Mouse (Mus musculus): ENCODE results near the gene Rsl24d1. TPM values are rescaled to one million over a fixed set of nuclear protein-coding genes. Genes with fewer than 3 reads are reported as not detected.

Rsl24d1 gene
- total RNA-seq, 2 experiments from 2014 or later: 61.8 to 63.9 TPM

Other genes starting within 250 kb of the Rsl24d1 start
- 10 to 100 TPM; 31.6 to 32.5 TPM for gene Pygo1, start 187.8 kb upstream of the Rsl24d1 start, total RNA-seq (2021)
- 1 to 10 TPM; 3.2 to 3.7 TPM for gene Dyx1c1, start 154.6 kb upstream of the Rsl24d1 start, total RNA-seq (2021)
- under 1 TPM in 1 of 2 experiments, not detected in 1; 0.52 TPM for gene Gm44503, start 154.6 kb upstream of the Rsl24d1 start, total RNA-seq (2021)
- 10 to 100 TPM; 12.4 to 12.6 TPM for gene Ccpg1os, start 128.0 kb upstream of the Rsl24d1 start, total RNA-seq (2021)
- 100 to 1,000 TPM; 149 to 152 TPM for gene Ccpg1, start 128.0 kb upstream of the Rsl24d1 start, total RNA-seq (2021)
- gene Pigb, start 73.0 kb upstream of the Rsl24d1 start, total RNA-seq (2021): 10 to 100 TPM; 12.7 TPM
- 10 to 100 TPM; 12.2 to 15.4 TPM for gene Rab27a, start 68.6 kb upstream of the Rsl24d1 start, total RNA-seq (2021)
- 1 to 10 TPM; 4.0 to 4.3 TPM for gene Khdc3, start 11.6 kb upstream of the Rsl24d1 start, total RNA-seq (2021)
- 1 to 10 TPM; 1.0 to 1.1 TPM for gene Gm20509, start 11.0 kb upstream of the Rsl24d1 start, total RNA-seq (2021)

Data from layer of hippocampus, adult 18-20 months (tissue).